Mouse (Mus musculus): ENCODE measurements around the gene Scfd2. TPM values are rescaled to one million over a fixed set of nuclear protein-coding genes. Genes with fewer than 3 reads are reported as not detected.

The Scfd2 gene
- polyA plus RNA-seq, 1 experiment from 2014 or later = 7.3 TPM

DNA sequence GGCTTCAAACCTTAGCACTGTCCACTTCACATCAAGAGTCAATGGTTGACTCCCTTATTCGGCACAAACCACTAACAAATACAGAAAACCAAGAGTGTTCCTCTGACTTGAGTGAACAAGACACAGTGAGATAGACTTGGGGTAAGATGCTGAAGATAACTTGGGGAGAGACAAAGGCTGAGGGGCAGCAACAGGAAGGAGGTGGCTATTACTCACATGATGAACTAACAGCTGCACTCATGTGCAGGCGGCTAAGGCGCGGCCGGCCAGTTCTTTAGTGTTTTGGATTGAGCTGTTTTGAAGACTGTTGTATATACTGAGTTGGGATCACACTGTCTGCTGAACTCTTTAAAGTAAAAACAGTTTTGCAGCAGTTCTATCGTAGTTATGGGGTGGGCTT, 205.3 kb downstream of the Scfd2 start:
- WGBS (ENCODE audit: insufficient replicate concordance) = 79% methylated on average over 6 of the region's 6 CpGs
- Histone ChIP-seq H3K4me2 (ENCODE audit: low read depth, low read length) (no peak overlapping the region), H3K4me3 (ENCODE audit: low read depth, low read length) (no peak overlapping the region), H3K9ac (replicated peaks) (no peak overlapping the region), H3K9me3 (ENCODE audit: low read length) (no peaks in the 10 kb centered on the region), H3K4me1 (ENCODE audit: insufficient read depth) (no peaks in the 10 kb centered on the region), H3K27me3 (ENCODE audit: insufficient read depth, low read length) (no peaks in the 10 kb centered on the region), H3K27ac (ENCODE audit: low read depth) (no peak overlapping the region), H3K36me3 (replicated peaks; ENCODE audit: insufficient read depth, low read length) (no peaks in the 10 kb centered on the region)
- ATAC-seq (no peak), DNase-seq (no peak)
- TF ChIP-seq CTCF (IDR thresholded peaks at IDR 0.05; ENCODE audit: low read depth) = no peak
- no peak for TF ChIP-seq EP300 (IDR thresholded peaks at IDR 0.05; ENCODE audit: low read depth)

DNA sequence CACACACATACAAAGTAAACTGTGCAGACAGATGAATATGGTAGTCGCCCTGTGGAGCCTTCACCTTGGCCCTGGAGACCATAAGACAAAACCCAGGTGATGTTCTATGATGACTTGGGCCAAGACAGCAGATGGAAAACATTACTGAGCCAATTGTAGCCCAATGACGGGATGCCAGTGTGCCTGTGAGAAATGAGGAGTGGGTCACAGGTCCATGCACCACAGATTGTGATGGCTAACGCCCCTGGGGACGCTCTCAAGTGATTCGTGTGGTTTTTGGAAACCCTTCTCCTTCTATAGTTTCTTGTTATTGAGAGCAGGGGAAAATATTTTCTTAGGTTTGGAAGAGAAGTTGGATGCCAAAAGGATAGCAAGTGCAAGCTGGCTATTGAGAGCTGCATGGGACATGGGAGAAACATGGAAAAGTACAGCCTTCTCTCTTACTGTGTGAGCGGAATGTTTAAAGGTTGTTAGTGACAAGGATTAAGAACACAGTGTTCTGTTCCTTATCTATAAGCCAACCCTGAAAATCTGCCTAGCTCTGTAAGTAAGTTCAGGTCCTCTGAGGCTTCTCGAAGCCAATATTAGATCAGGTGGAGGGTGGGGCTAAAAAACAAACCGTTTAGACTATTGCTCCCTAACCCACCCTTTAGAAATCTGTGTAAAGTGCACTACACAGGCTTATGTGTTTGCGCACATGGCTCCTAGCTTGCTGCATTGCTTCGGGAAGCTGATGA, 210.4 kb downstream of the Scfd2 start:
- no peak overlapping the region for H3K4me2 ChIP-seq (ENCODE audit: low read depth, low read length)
- DNase-seq (no peak), ATAC-seq (no peak)
- H3K36me3 ChIP-seq (replicated peaks; ENCODE audit: insufficient read depth, low read length) = no peaks in the 10 kb centered on the region
- H3K9ac ChIP-seq (replicated peaks) = no peak overlapping the region
- no peaks in the 10 kb centered on the region for H3K9me3 ChIP-seq (ENCODE audit: low read length)
- no peak overlapping the region for H3K27ac ChIP-seq (ENCODE audit: low read depth)
- TF ChIP-seq CTCF (IDR thresholded peaks at IDR 0.05; ENCODE audit: low read depth) (no peak), EP300 (IDR thresholded peaks at IDR 0.05; ENCODE audit: low read depth) (no peak)
- H3K4me3 ChIP-seq (ENCODE audit: low read depth, low read length) = no peak overlapping the region
- 72% methylated on average over 10 of the region's 10 CpGs for WGBS (ENCODE audit: insufficient replicate concordance)
- H3K27me3 ChIP-seq (ENCODE audit: insufficient read depth, low read length) = no peaks in the 10 kb centered on the region
- peaks cover 5% of the 10 kb centered on the region; the same call in 1 of the 2 replicates for H3K4me1 ChIP-seq (ENCODE audit: insufficient read depth)

DNA sequence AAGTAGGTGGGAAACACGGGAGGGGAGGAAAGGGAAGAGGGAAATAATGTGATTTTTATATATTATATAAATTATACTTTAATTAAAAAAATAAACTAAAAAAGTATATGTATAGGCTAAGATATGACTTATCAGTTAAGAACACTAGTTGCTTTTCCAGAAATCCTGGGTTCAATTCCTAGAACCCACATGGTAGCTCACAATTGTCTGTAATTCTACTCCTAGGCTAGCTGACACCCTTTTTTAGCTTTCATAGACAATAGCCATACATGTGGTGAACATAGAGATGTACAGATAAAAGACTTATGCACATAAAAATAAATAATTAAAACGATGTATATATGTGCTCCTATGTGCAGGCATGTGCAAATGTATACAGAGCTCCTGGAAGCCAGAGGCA, 212.0 kb downstream of the Scfd2 start:
- WGBS (ENCODE audit: insufficient replicate concordance) = 71% methylated on average over 2 of the region's 2 CpGs
- no peak for DNase-seq

DNA sequence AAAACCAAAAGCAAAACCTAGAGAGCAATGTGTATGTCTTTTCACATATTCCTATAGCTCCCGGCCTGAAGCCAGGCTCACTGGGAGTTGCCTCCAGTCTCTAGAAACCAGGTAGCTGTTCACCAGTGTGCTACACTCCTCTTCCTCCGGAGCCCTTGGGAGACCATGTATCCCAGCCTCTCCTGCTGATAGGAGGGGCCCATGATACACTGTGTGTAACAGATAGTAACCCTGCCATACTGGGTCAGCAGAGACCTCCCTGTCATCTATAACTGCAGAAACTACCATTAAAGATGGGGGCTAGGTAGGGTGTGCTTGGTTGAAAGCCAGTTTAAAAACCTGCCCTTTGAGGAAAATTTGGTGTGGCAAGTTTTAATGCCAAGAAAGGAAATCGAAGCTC, 214.4 kb downstream of the Scfd2 start:
- Histone ChIP-seq H3K4me2 (ENCODE audit: low read depth, low read length) (0 out of 2 replicates have a peak overlapping the region, but pooled peaks have one; percentile 0), H3K9ac (replicated peaks) (no peak overlapping the region), H3K4me3 (ENCODE audit: low read depth, low read length) (no peak overlapping the region), H3K27me3 (ENCODE audit: insufficient read depth, low read length) (no peaks in the 10 kb centered on the region), H3K27ac (ENCODE audit: low read depth) (peak overlapping the region; percentile 77; the same call in 1 of the 2 replicates), H3K4me1 (ENCODE audit: insufficient read depth) (peaks cover 5% of the 10 kb centered on the region; the same call in 1 of the 2 replicates), H3K9me3 (ENCODE audit: low read length) (no peaks in the 10 kb centered on the region), H3K36me3 (replicated peaks; ENCODE audit: insufficient read depth, low read length) (no peaks in the 10 kb centered on the region)
- no peak for TF ChIP-seq EP300 (IDR thresholded peaks at IDR 0.05; ENCODE audit: low read depth)
- no peak for TF ChIP-seq CTCF (IDR thresholded peaks at IDR 0.05; ENCODE audit: low read depth)
- DNase-seq (no peak), ATAC-seq (no peak)
- 82% methylated on average over 3 of the region's 3 CpGs for WGBS (ENCODE audit: insufficient replicate concordance)

More for the DNA sequence above, 212.0 kb downstream of the Scfd2 start:
- Histone ChIP-seq H3K9ac (replicated peaks) (no peak overlapping the region), H3K4me3 (ENCODE audit: low read depth, low read length) (no peak overlapping the region), H3K36me3 (replicated peaks; ENCODE audit: insufficient read depth, low read length) (no peaks in the 10 kb centered on the region), H3K9me3 (ENCODE audit: low read length) (no peaks in the 10 kb centered on the region), H3K4me1 (ENCODE audit: insufficient read depth) (peaks cover 5% of the 10 kb centered on the region; the same call in 1 of the 2 replicates), H3K27ac (ENCODE audit: low read depth) (no peak overlapping the region), H3K27me3 (ENCODE audit: insufficient read depth, low read length) (no peaks in the 10 kb centered on the region), H3K4me2 (ENCODE audit: low read depth, low read length) (no peak overlapping the region)
- no peak for TF ChIP-seq CTCF (IDR thresholded peaks at IDR 0.05; ENCODE audit: low read depth)
- no peak for TF ChIP-seq EP300 (IDR thresholded peaks at IDR 0.05; ENCODE audit: low read depth)
- ATAC-seq = no peak

DNA sequence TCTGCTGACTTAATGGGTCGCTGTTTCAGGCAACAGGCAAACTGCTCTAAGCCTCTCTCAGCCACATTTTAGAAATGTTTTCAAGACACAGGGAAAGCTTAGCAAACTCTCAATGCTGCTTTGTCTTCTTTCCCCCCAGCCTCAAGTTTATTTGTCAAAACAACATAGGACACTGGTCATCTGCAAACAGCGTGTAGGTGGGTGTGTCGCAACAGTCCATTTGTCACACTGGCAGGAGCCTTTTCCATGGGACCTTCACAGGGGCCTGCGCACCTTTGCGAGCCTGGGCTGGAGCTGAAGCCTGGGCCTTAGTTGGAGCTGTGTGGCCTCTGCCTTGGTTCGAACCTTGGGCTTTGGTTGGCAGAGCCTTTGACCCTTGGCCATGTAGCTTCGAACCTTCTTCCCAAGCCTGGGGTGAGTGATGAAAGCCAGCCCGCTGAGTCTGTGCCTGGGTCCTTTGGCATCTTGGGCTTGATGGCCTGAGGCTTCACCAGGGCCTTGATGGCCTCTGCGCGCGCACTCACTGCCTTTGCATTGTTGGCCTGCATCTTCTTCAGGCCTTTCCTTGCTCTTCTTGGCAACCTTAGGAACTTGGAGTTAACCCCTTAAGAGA, 215.1 kb downstream of the Scfd2 start:
- ATAC-seq = peak; percentile 84

DNA sequence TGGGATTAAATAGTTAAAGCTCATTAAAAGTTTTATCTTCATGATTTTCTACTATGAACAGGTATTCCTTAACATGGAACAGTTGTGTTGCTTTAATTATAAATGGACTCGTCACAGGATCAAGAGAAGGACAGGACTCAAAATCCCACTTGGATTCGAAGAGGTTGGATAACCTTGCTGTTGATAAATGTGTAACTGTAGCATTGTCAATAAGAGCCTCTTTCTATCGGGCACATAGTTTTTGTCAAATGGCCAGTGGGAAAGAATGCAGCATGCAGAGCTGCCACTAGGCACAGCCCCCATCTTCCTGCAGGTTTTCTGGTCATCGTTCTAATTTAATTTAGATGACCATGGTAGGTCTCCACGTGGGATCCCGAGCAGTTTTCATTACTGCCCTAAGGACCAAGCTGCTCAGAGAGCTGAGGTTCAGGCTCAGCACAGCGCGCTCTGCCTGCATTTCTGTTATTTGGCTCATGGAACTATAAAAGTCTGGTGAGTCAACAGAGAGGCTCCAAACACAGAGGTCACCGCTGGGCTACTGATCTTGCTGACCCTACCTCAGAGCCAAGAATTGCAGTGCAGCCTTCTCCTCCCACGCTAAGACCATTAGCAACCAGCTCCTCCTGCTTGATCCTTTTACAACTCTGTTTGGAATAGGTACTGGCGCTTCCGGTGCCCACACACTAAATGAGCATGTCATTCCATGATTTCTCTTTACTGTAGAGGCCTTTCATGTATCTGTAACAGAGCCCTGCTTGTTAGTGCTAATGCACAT, 215.9 kb downstream of the Scfd2 start:
- H3K9me3 ChIP-seq (ENCODE audit: low read length) = no peaks in the 10 kb centered on the region
- no peaks in the 10 kb centered on the region for H3K36me3 ChIP-seq (replicated peaks; ENCODE audit: insufficient read depth, low read length)
- no peaks in the 10 kb centered on the region for H3K27me3 ChIP-seq (ENCODE audit: insufficient read depth, low read length)
- no peak overlapping the region for H3K9ac ChIP-seq (replicated peaks)
- ATAC-seq = peak; percentile 86
- H3K4me1 ChIP-seq (ENCODE audit: insufficient read depth) = peaks cover 5% of the 10 kb centered on the region; the same call in 1 of the 2 replicates
- peak overlapping the region; percentile 45 for H3K4me2 ChIP-seq (ENCODE audit: low read depth, low read length)
- peak; percentile 40 for DNase-seq
- WGBS (ENCODE audit: insufficient replicate concordance) = 46% methylated on average over 12 of the region's 12 CpGs
- TF ChIP-seq CTCF (IDR thresholded peaks at IDR 0.05; ENCODE audit: low read depth) = no peak
- TF ChIP-seq EP300 (IDR thresholded peaks at IDR 0.05; ENCODE audit: low read depth) = no peak
- no peak overlapping the region for H3K4me3 ChIP-seq (ENCODE audit: low read depth, low read length)
- H3K27ac ChIP-seq (ENCODE audit: low read depth) = peak overlapping the region; percentile 77

More for the DNA sequence above, 215.1 kb downstream of the Scfd2 start:
- Histone ChIP-seq H3K36me3 (replicated peaks; ENCODE audit: insufficient read depth, low read length) (no peaks in the 10 kb centered on the region), H3K27me3 (ENCODE audit: insufficient read depth, low read length) (no peaks in the 10 kb centered on the region), H3K9me3 (ENCODE audit: low read length) (no peaks in the 10 kb centered on the region), H3K9ac (replicated peaks) (no peak overlapping the region), H3K4me1 (ENCODE audit: insufficient read depth) (peaks cover 5% of the 10 kb centered on the region; the same call in 1 of the 2 replicates), H3K4me3 (ENCODE audit: low read depth, low read length) (no peak overlapping the region), H3K27ac (ENCODE audit: low read depth) (peak overlapping the region; percentile 77), H3K4me2 (ENCODE audit: low read depth, low read length) (peak overlapping the region; percentile 45; the same call in 1 of the 2 replicates)
- 76% methylated on average over 11 of the region's 11 CpGs for WGBS (ENCODE audit: insufficient replicate concordance)
- peak; percentile 42 for DNase-seq
- no peak for TF ChIP-seq EP300 (IDR thresholded peaks at IDR 0.05; ENCODE audit: low read depth)
- no peak for TF ChIP-seq CTCF (IDR thresholded peaks at IDR 0.05; ENCODE audit: low read depth)

Measured in liver, postnatal 0 days (tissue).